Mouse (Mus musculus) embryonic stem cell, embryonic (primary cell): ENCODE data around the gene Cyp27a1.

Experiments
- CTCF ChIA-PET, 4 experiments: fragments of 300-600 bp in 2 of 4; fragments of 350-600 bp in 2 of 4; sonication (Branson Sonifier 250); formaldehyde crosslinking; loops; one replicate each; lab custom pipeline; 2022; ENCODE audit warnings: inconsistent platforms in 2 of 4; lab: Charles Lee
- POLR2A ChIA-PET, 4 experiments: fragments of 300-600 bp in 2 of 4; fragments of 350-600 bp in 2 of 4; sonication (Branson Sonifier 250); formaldehyde crosslinking; loops; one replicate each; lab custom pipeline; 2022; ENCODE audit warnings: antibody characterized with exemption in 4 of 4, inconsistent platforms in 1 of 4; lab: Charles Lee

The Cyp27a1 gene

DNA sequence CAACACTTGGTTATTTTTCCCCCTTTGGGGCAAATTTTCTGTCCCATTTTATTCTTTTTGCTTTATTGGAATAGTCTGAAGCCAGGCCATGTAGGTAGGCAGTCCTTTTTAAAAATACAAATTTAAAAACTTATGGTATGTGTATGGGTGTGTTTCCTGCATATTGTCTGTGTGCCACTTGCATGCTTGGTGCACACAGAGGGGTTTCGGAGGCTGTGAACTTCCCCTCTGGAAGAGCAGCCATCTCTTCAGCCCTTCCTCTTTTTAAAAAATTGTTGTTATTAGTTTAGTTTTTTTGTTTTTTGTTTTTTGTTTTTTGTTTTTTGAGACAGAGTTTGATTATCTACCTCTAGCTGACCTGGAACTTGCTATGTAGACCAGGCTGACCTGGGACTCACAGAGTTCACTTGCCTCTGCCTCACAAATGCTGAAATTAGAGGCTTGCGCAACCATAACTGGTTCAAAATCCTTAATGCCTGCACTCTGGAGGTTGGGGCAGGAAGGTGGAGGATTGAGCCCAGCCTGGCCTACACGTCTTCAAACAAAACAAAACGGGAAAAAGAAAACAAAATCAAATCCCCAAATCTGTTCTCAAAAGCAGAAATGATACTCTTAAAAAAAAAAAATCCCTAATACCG, 794 bp upstream of the Cyp27a1 start:
- ChIA-PET CTCF (interaction anchor here in 3 of 4 experiments (0.7 to 1.7 kb wide), 10 partner anchors 10 to 539 kb away, joined by 3 to 12 read pairs (median 4); partner anchors contain the start of genes Prkag3 (in 1 of the 3), Rnf25 (in 1 of the 3) and Stk36 (in 1 of the 3)), POLR2A (interaction anchor here in 3 of 4 experiments (0.7 to 2.2 kb wide), 16 partner anchors 9 to 260 kb away, joined by 3 to 7 read pairs (median 4); partner anchors contain the start of genes Ttll4 (in 2 of the 3), Bcs1l (in 1 of the 3), Cnot9 (in 1 of the 3) and Wnt6 (in 1 of the 3))

DNA sequence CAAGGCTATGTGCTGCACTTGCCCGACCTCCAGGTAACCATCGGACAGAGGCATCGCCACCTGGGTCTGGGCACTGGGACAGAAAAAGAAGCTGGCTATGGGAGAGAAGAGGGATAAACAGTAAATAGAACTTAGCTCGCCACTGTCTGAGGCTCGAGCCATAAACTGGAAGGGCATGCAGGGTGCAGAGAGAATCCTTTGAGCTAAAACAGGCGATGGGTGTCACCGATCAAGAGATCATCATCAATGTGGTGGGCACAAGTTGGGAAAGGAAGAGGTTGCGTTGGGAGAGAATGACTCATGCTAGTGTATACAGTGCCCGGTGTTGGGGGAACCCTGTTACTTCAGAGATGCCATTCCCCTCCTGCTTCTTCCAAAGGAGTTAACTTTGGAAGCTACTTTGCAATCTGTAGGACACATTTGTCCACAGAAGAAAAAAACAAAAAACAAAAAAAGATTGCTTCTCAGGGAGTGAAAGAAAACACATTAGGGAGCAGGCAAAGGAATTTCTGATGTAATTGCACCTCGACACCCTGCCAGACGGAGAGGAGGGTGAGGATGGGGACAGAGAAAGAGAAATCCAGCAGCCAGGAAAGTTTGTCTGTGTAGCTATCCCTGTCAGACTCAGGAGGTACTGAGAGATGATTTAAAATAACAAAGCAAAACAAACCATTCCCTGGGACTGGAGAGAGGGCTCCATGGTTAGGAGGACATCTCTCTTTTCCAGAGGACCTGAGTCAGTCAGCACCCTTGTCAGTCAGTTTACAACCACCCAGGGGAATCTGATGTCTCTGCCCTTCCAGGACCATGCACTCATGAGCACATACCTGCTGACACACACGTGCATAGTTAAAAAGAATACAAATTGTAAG, 721 bp downstream of the Cyp27a1 start:
- POLR2A ChIA-PET: interaction anchor here in 3 of 4 experiments (0.7 to 2.2 kb wide), 19 partner anchors 9 to 316 kb away, joined by 3 to 7 read pairs (median 4); partner anchors contain the start of genes Ttll4 (in 2 of the 3), Bcs1l (in 1 of the 3), Cnot9 (in 1 of the 3) and Wnt6 (in 1 of the 3)
- CTCF ChIA-PET: interaction anchor here in 3 of 4 experiments (0.7 to 1.7 kb wide), 9 partner anchors 9 to 113 kb away, joined by 3 to 12 read pairs (median 4); partner anchors contain the start of genes Prkag3 (in 1 of the 3), Rnf25 (in 1 of the 3) and Stk36 (in 1 of the 3)

DNA sequence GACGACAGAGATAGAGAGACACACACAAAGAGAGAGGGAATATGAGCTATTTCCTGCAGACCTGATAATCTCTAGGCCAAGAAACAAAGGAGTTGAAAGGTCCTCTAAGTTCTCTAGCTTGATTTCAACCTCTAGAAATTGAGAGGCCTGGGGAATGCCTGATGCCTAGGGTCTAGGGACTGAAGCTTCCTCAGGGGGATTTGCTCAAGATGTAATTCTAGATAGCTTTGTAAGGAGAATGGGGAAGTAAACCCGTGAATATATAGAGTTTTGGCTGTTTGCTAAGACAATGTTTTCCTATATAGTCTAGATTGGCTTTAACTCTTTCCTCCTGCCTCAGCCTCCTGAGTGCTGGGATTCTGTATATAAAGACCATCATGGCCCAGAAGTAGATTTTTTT, 1.6 kb downstream of the Cyp27a1 start:
- ChIA-PET POLR2A (interaction anchor here in 3 of 4 experiments (0.7 to 2.2 kb wide), 6 partner anchors 10 to 209 kb away, joined by 3 to 7 read pairs (median 6); partner anchors contain the start of genes Bcs1l (in 1 of the 3), Cnot9 (in 1 of the 3), Ttll4 (in 1 of the 3) and Zfp142 (in 1 of the 3)), CTCF (interaction anchor here in 3 of 4 experiments (0.7 to 1.5 kb wide), 3 partner anchors 9 to 301 kb away, joined by 3 to 4 read pairs (median 4); no protein-coding TSS in a partner anchor)

DNA sequence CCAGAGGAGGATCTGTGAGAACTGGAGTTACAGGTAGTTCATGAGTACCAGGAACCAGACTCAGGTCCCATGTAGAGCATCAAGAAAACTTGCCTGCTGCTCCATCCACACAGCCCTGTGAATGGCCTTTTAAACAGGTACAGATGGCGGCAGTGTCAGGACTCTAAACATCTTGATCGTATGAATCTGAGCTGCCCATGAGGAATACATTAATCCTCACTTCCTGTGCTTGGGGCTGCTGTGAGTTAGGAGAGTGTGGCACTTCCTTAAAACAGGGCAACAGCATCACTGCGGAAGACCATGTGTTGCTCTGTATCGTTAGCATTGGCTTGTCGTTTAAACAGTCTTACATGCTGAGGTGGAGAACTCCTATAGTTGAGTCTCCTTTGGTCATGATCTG, 2.1 kb downstream of the Cyp27a1 start:
- POLR2A ChIA-PET: interaction anchor here in 1 of 4 experiments (0.7 kb wide), 1 partner anchor 133 kb away, joined by 5 read pairs; no protein-coding TSS in a partner anchor
- CTCF ChIA-PET: interaction anchor here in 2 of 4 experiments (0.5 to 1.5 kb wide), 3 partner anchors 8 to 178 kb away, joined by 3 to 4 read pairs (median 3); partner anchors contain the start of gene Cryba2 (in 1 of the 2)

DNA sequence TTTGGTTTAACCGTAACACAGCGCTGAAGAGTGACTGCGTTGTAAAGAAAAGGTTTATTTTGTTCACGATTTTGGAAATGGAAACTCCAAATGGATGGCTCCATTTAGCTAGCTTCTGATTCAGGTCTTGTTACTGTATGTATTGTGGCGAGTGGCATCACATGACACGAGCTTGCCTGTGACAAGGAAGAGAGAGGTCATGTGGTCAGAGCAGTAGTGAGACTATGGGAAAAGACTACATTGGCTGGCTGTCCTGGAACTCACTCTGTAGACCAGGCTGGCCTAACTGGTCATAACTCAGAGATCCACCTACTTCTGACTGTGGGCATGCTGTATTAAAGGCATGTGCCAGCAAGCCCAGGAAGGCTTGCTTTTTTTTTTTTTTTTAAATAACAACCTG, 2.5 kb downstream of the Cyp27a1 start:
- POLR2A ChIA-PET: no interaction called here
- CTCF ChIA-PET: interaction anchor here in 1 of 4 experiments (0.5 to 0.7 kb wide), 2 partner anchors 72 to 177 kb away, joined by 3 read pairs; partner anchors contain the start of gene Cryba2

DNA sequence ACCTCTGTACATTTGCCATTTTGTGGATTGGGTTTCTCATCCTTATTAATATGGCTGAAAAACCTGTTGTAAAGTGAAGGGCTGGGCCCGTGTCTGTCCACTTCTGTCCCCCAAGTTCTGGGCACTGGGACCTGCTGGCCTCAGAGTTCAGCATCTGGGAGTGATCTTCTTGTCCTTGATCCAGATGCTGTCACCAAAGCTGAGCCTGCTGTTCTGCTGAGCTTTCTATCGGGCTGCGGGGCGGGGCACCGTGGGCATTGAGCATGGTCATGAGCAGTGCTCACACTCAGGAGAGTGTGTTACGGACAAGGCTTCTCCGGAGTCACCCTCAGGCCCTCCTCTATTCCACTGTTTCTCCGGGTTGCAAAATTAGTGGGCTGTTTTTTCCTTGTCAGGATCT, 4.7 kb downstream of the Cyp27a1 start:
- CTCF ChIA-PET: no interaction called here
- POLR2A ChIA-PET: no interaction called here

DNA sequence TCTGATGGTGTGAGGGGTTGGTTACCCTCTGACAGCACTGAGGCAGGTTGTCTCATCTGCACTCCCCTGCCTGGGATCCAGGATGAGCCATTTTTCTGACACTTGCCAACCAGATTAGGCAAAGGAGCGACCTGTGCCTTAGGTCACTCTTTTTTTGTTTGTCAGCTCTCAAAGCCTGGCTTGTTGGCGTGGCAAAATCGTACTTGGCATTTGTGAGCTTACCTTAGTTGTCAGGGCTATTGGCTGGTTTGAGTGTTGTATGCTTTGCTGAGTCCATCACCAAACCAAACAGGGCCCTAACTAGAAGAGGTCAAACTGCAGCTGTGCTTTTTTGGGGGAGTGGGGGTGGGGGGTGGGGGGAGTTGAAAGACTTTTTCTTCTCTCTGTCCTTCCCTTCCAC, 5.9 kb downstream of the Cyp27a1 start:
- CTCF ChIA-PET: interaction anchor here in 1 of 4 experiments (0.6 to 1.4 kb wide), 2 partner anchors 89 to 139 kb away, joined by 3 to 4 read pairs; no protein-coding TSS in a partner anchor
- POLR2A ChIA-PET: interaction anchor here in 1 of 4 experiments (0.6 kb wide), 1 partner anchor 167 kb away, joined by 4 read pairs; no protein-coding TSS in a partner anchor

DNA sequence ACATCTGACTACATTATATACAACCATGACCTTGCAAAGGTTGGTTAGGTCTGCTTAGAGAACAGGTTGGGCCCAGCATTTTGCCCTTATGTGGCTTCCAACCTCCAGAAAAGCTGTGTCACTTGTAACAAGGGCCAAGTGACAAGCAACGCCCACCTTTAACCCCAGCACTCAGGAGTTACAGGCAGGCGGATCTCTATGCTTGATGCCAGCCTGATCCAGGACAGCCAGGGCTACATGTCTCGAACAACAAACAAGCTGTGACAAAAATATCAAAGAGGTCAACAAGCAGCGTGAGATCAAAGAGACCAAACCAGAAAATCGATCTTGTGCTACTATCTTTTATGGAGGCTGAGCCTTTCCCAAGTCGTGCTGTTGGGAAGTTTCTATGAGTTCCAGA, 8.3 kb downstream of the Cyp27a1 start:
- ChIA-PET POLR2A (interaction anchor here in 2 of 4 experiments (1.4 kb wide), 2 partner anchors 9 kb away, joined by 4 to 5 read pairs; partner anchors contain the start of gene Cyp27a1 (in 1 of the 2)), CTCF (interaction anchor here in 1 of 4 experiments (2.1 to 2.5 kb wide), 2 partner anchors 8 to 35 kb away, joined by 6 to 12 read pairs; partner anchors contain the start of gene Cyp27a1)

DNA sequence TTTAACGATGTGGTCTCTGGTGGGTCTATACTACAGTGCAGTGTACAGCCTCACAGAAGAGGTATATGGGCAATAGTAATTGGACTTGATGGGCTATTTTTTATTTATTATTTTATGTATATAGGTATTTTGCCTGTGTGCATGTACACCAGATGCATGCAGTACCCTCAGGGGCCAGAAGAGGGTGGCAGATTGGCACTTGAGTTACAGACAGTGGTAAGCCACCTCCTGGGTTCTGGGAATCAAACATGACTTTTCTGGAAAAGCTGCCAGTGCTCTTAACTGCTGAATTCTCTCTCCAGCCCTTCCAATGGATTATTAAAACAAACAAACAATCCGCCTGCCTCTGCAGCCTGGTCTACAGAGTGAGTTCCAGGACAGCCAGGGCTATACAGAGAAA, 10.4 kb downstream of the Cyp27a1 start:
- ChIA-PET POLR2A (interaction anchor here in 2 of 4 experiments (0.6 to 0.9 kb wide), 3 partner anchors 11 to 28 kb away, joined by 3 read pairs; partner anchors contain the start of gene Cyp27a1 (in 1 of the 2)), CTCF (interaction anchor here (0.6 to 2.5 kb wide), 18 partner anchors 9 to 594 kb away, joined by 3 to 12 read pairs (median 4); partner anchors contain the start of genes Cyp27a1 (in 2 of the 4) and Prkag3 (in 1 of the 4))

DNA sequence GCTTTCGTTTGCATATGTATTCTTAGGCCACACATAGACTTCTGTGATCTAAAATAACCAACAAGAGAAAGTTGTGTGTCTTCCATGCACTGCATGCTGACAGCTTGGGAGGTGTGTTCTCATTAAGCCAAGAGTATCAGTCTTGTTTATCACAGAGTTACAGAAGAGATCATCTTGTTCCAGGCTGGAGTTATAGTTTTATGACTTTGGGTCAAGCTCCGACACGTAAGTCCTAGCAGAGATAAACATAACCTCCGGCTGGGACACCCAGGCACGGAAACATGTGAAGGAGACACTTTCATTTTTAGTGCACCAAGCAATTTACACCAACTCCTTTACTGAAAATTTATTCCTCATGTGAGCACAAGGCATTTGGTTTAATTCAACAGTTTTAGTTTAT, 12.7 kb downstream of the Cyp27a1 start:
- ChIA-PET POLR2A (interaction anchor here in 2 of 4 experiments (1.4 to 1.5 kb wide), 2 partner anchors 12 to 22 kb away, joined by 3 read pairs; no protein-coding TSS in a partner anchor), CTCF (interaction anchor here in 1 of 4 experiments (1.4 kb wide), 1 partner anchor 23 kb away, joined by 5 read pairs; the partner anchor contains the start of gene Prkag3)

DNA sequence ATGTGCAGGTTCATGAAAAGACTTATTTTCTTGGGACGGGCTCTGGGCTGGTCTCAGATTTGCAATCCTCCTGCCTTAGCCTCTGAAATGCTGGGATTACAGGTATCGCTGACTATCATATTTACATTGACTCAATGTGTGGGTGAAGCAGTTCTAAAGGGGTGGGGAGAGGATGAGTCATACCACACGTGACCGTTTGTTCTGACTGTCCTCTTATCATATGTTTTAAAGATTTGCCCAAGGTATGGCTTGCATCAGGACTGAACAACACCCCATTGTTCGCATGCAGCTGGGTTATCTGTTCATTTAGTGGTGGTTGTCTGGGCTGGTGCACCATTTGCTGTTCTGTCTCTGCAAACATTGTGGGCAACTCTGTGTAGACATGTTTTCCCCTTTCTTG, 13.3 kb downstream of the Cyp27a1 start:
- CTCF ChIA-PET: interaction anchor here in 1 of 4 experiments (1.4 kb wide), 1 partner anchor 22 kb away, joined by 5 read pairs; the partner anchor contains the start of gene Prkag3
- POLR2A ChIA-PET: interaction anchor here in 2 of 4 experiments (1.4 to 1.5 kb wide), 2 partner anchors 13 to 21 kb away, joined by 3 read pairs; no protein-coding TSS in a partner anchor

DNA sequence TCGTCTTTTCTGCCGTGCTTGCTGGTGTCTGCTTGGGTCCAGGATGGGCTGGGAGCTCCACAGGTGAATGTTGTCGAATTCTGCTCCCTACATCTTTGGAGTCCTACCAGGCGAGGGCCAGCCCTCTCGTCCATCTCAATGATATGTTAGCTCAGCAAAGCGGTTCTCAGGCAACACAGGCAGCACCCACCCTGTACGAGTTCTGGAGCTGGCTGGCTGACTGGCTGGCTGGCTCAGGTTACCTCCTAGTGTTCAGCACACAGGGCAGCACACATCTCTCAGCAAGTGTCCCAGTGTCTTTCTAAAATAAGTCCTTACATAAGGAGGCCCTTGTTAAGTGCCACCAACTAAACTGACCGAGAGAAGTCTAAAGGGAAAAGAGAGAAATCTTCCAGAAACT, 15.1 kb downstream of the Cyp27a1 start:
- CTCF ChIA-PET: no interaction called here
- POLR2A ChIA-PET: no interaction called here

DNA sequence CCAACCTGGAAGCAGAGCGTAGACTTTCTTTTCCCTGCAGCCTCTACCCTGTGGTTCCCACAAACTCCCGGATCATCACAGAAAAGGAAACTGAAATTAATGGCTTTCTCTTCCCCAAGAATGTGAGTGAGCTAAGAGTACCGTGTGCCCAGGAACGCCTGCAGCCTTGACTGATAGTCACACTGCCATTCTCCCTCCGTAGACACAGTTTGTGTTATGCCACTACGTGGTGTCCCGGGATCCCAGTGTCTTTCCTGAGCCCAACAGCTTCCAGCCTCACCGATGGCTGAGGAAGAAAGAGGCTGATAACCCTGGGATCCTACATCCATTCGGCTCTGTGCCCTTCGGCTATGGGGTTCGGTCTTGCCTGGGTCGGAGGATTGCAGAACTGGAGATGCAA, 23.6 kb downstream of the Cyp27a1 start:
- ChIA-PET POLR2A (interaction anchor here in 1 of 4 experiments (1.0 kb wide), 1 partner anchor 14 kb away, joined by 3 read pairs; no protein-coding TSS in a partner anchor), CTCF (interaction anchor here in 2 of 4 experiments (0.7 to 0.8 kb wide), 2 partner anchors 15 to 45 kb away, joined by 3 read pairs; no protein-coding TSS in a partner anchor)

DNA sequence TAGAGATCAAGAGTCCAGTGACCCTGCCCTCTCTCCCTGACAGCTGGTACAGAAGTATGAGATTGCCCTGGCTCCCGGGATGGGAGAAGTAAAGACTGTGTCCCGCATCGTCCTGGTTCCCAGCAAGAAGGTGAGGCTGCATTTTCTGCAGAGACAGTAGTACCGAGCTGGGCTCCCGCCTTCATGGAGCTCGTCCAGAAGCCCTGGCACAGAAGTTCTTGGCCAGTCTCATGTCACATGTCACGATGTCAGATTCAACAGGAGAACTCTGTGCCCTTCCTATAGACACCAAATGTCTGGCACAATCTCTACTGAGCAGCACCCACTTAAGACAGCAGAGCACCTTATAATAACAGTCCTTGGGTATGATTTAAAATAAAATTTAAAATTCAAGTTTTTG, 24.1 kb downstream of the Cyp27a1 start:
- POLR2A ChIA-PET: interaction anchor here in 1 of 4 experiments (0.9 to 1.0 kb wide), 2 partner anchors 15 to 535 kb away, joined by 3 read pairs; no protein-coding TSS in a partner anchor
- CTCF ChIA-PET: interaction anchor here in 2 of 4 experiments (0.7 to 0.8 kb wide), 2 partner anchors 15 to 46 kb away, joined by 3 read pairs; no protein-coding TSS in a partner anchor

DNA sequence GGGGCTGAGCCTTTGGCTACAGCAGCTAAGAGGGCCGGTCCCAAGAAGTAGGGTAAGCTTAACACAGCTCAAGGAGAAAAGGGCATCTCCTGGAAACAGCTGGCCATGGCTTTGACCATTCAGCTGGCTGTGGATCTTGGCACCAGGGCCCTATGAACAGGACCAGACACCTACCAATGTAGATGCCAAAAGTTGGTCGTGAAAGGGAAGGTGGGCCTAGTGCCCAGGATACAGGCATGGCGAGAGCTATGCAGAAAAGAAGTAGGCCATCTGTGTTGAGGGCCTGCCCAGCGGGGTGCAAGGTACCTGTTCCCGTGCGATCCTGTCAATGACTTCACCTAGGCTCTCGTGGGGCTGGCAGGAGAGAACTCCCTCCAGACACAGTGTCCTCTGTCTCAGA, 27.5 kb downstream of the Cyp27a1 start:
- ChIA-PET CTCF (interaction anchor here in 1 of 4 experiments (0.6 kb wide), 1 partner anchor 36 kb away, joined by 3 read pairs; no protein-coding TSS in a partner anchor), POLR2A (interaction anchor here in 1 of 4 experiments (0.8 kb wide), 1 partner anchor 45 kb away, joined by 3 read pairs; no protein-coding TSS in a partner anchor)

DNA sequence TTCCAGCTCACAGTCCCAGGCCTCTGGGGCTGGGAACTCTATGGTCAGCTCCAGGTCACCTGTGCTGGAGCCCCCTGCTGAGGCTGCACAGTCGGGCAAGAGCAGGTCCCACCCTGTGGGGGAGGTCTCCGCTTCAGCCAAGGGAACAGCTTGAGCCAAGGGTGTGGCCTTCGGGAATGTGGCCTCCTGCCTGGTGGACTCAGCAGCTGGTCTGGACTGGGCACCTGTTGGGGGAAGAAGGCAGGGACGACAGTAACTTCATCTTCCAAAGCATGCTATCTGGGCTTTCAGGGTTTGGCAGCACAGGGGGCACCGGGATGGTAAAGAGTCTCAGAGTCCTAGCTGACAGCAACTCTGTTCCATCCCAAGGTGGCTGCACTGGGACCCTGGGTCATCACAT, 34.0 kb downstream of the Cyp27a1 start:
- ChIA-PET CTCF (interaction anchor here in 3 of 4 experiments (1.0 to 1.5 kb wide), 5 partner anchors 10 to 146 kb away, joined by 3 to 4 read pairs (median 3); partner anchors contain the start of genes Cyp27a1 (in 1 of the 3), Rnf25 (in 1 of the 3) and Stk36 (in 1 of the 3)), POLR2A (interaction anchor here in 3 of 4 experiments (0.5 to 1.7 kb wide), 6 partner anchors 12 to 214 kb away, joined by 3 to 4 read pairs (median 3); partner anchors contain the start of genes Cyp27a1 (in 1 of the 3) and Ttll4 (in 1 of the 3))
